Mouse (Mus musculus) erythroblast, embryonic 14.5 days (primary cell): ENCODE results near the gene Syt10. TPM values are rescaled to one million over a fixed set of nuclear protein-coding genes. Genes with fewer than 3 reads are reported as not detected.
"Not testable (repeated sequence)": the region's sequence is repeated elsewhere in the genome, so short reads cannot be mapped to it uniquely, and the experiment has no call there.

Experiments
- H3K27me3 ChIP-seq: 2 replicates; pipeline ENCODE4 v1.6.1; 2012; ENCODE audit warnings: inconsistent platforms; ENCODE audit not compliant: control insufficient read depth
- H3K36me3 ChIP-seq: 2 replicates; pipeline ENCODE4 v1.6.1; 2012; ENCODE audit warnings: mild to moderate bottlenecking, inconsistent platforms; ENCODE audit not compliant: control insufficient read depth
- H3K4me1 ChIP-seq: 2 replicates; pipeline ENCODE4 v1.6.1; 2012; ENCODE audit warnings: inconsistent platforms; ENCODE audit not compliant: control insufficient read depth
- H3K4me3 ChIP-seq: replicated peaks from 2 replicates; pipeline ENCODE3; 2012; ENCODE audit warnings: moderate library complexity, mild to moderate bottlenecking, inconsistent platforms
- H3K9me3 ChIP-seq: 2 replicates; pipeline ENCODE4 v1.6.1; 2012; ENCODE audit warnings: low read length, inconsistent platforms, mixed read lengths; ENCODE audit not compliant: control insufficient read depth
- GATA1 ChIP-seq: IDR thresholded peaks from 2 replicates; pipeline ENCODE4 v1.6.1; 2012; ENCODE audit warnings: low read length, inconsistent platforms, mixed read lengths
- TAL1 ChIP-seq: IDR thresholded peaks from 3 replicates; pipeline ENCODE4 v1.6.1; 2012; ENCODE audit warnings: low read length, inconsistent platforms, mixed read lengths
- polyA plus RNA-seq: library from polyadenylated mRNA; stranded (reverse); fragments of >175 nt; gene quantifications from 2 replicates; pipeline ENCODE4 v1.2.3, GENCODE M21; 2012

The Syt10 gene
- polyA plus RNA-seq = not detected in 2 replicates

- Histone ChIP-seq H3K36me3 (no peaks in the 10 kb centered on the region), H3K4me3 (no peak within 1 kb of the TSS), H3K27me3 (peaks cover 19% of the 10 kb centered on the region), H3K9me3 (no peaks in the 10 kb centered on the region), H3K4me1 (no peaks in the 10 kb centered on the region)
- TF ChIP-seq GATA1 (no peak), TAL1 (no peak)
Observed at GRCm38 (mm10) chr15:89841364-89842017, at the start of gene Syt10. Syt10 (minus strand) TSS chr15:89841860.

DNA sequence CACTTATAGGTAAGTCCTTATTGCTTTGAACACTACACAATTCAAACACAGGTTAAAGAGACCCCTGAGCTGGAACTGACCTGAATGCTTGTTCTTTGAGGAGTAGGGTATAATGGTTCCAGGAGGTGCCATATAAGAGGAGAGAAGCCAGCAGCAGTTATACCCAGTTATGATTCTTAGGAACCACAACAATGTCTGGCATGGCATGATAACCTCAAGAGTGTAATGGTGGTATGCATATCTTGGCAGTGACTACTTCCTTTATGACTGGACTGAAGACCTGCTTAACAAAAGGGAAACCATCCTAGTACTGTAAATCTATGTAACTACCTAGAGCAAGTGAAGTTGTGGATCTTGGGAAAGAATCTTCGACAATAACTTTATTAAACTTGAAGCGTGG is 42.1 kb upstream of the Syt10 start:
- Histone ChIP-seq H3K9me3 (peaks cover 5% of the 10 kb centered on the region; the same call in 1 of the 2 replicates), H3K4me3 (no peak overlapping the region), H3K27me3 (no peaks in the 10 kb centered on the region), H3K36me3 (no peaks in the 10 kb centered on the region), H3K4me1 (no peaks in the 10 kb centered on the region)
- TF ChIP-seq GATA1 (no peak), TAL1 (no peak)

GRCm38 (mm10) chr15:89878981-89879380 is 37.3 kb upstream of the Syt10 start:
- H3K9me3 ChIP-seq = no peaks in the 10 kb centered on the region; the same call in 1 of the 2 replicates
- H3K4me3 ChIP-seq = no peak overlapping the region
- no peaks in the 10 kb centered on the region for H3K4me1 ChIP-seq
- no peaks in the 10 kb centered on the region for H3K36me3 ChIP-seq
- no peak for TF ChIP-seq TAL1
- TF ChIP-seq GATA1 = no peak
- H3K27me3 ChIP-seq = no peaks in the 10 kb centered on the region

DNA sequence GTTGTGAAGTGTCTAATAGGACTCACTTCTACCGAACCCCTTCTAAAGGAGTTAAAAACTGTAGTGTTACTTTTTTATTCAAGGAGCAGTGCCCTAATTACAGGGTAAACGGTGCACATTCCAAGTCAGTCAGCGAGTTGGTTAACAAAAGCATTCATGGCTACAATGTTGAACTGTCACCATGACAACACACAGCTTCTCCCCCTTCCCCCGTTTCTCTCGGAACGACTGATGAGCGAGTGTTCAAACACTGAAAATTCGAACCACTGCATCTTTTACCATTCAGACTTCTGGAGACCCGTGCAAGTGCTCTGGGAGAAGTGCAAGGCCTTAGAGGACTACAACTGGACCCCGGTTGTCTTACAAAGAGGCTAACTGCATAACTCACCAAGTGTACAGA is 25.6 kb downstream of the Syt10 start:
- H3K4me3 ChIP-seq = no peak overlapping the region
- H3K4me1 ChIP-seq = no peaks in the 10 kb centered on the region
- TF ChIP-seq TAL1 (no peak), GATA1 (no peak)
- H3K36me3 ChIP-seq = no peaks in the 10 kb centered on the region
- H3K27me3 ChIP-seq = no peaks in the 10 kb centered on the region
- peaks cover 5% of the 10 kb centered on the region for H3K9me3 ChIP-seq

DNA sequence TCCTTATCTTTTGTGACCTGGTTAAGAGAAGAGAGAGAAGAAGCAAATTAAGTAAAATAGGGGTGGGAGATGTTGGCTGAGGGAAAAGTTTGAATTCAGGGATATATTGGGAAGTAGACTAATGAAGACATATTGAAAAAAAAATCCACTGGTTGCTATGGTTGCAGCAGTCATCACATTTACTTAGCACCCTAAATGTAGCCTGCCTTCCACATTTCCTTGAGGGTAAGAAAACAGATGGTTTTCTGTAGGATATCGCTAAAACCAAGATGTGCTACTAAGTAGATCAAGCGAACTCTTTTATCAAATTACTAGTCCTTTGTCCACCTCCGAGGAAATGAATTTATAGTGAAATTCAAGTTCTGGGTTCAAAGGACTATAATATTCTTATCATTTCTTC is 37.2 kb downstream of the Syt10 start:
- H3K4me3 ChIP-seq = no peak overlapping the region
- peaks cover 7% of the 10 kb centered on the region for H3K9me3 ChIP-seq
- TF ChIP-seq GATA1 = no peak
- no peak for TF ChIP-seq TAL1
- H3K36me3 ChIP-seq = no peaks in the 10 kb centered on the region
- no peaks in the 10 kb centered on the region for H3K4me1 ChIP-seq
- no peaks in the 10 kb centered on the region for H3K27me3 ChIP-seq

- Histone ChIP-seq H3K4me3 (no peak overlapping the region), H3K27me3 (no peaks in the 10 kb centered on the region), H3K4me1 (no peaks in the 10 kb centered on the region), H3K9me3 (peaks cover 2% of the 10 kb centered on the region; the same call in 1 of the 2 replicates), H3K36me3 (no peaks in the 10 kb centered on the region)
- TF ChIP-seq GATA1 (no peak), TAL1 (no peak)
Observed at GRCm38 (mm10) chr15:89779928-89780327, 61.7 kb downstream of the Syt10 start.

DNA sequence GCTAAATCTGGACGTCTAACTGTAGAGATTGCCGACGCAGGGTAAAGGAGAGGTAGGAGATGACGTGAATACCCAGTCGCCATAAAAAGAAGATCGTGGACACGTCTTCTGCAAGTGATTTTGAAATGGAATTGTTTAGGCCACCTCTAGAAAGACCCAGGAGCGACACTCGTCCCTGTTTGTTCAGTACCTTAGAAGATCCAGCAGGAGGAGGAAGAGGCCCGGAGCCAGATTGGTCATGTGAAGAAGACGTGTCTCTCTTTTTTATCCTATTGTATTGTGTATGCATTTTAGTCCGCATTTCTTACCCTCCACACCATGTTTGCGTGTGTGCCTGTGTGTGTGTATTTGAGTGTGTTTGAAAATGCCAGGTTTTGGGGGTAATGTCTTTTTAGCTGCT is 75.6 kb downstream of the Syt10 start:
- H3K27me3 ChIP-seq, H3K4me3 ChIP-seq, H3K36me3 ChIP-seq, H3K9me3 ChIP-seq, H3K4me1 ChIP-seq: not testable (repeated sequence)

DNA sequence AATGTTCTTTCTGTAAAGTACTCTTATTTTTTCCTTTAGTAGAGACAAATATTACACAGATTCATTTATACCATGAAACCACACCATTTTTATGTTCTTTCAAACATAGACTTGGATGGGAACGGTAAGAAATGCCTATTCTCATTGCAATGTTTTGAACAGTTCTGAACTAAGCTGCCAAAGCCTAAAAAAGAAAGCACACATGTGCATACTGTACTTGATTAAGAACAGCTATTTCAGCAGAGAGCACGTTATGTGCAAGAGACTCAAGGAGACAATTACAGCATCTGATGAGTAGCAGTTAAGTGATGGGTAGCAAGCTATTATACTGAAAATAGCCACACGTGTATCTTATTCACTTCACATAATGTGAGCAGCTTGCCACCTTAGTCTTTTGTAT is 108.0 kb downstream of the Syt10 start:
- TF ChIP-seq GATA1 (no peak), TAL1 (no peak)
- H3K4me1 ChIP-seq = no peaks in the 10 kb centered on the region
- H3K9me3 ChIP-seq = peaks cover 7% of the 10 kb centered on the region

More for the DNA sequence above, 108.0 kb downstream of the Syt10 start:
- Histone ChIP-seq H3K27me3 (no peaks in the 10 kb centered on the region), H3K36me3 (no peaks in the 10 kb centered on the region), H3K4me3 (no peak overlapping the region)

Other genes with a start within 250 kb of the Syt10 start
- 0.17 and 0.28 TPM in 2 replicates for gene Rabl2, start 249.9 kb downstream of the Syt10 start, polyA plus RNA-seq